In genomic region chr12:108318499-108318898, GRCm38 (mm10) we compare ENCODE assay signal across 8 mouse cellular contexts. TPM values are rescaled to one million over a fixed set of nuclear protein-coding genes. Genes with fewer than 3 reads are reported as not detected.
DNase-seq lines count a peak whose midpoint lies in the region; ATAC-seq and TF ChIP-seq lines count a peak whose summit lies in the region.
"Had no signal": no experiment of that assay in that cellular context is flagged by ENCODE, and none has a peak within 500 bp of the region (broad histone marks: within the 10 kb centered on the region; RNA-seq: fewer than 3 reads in every experiment).

No protein-coding gene starts in this region.

- peak overlapping the region; percentile 23; the same call in 1 of the 2 replicates for H3K9ac ChIP-seq in kidney, embryonic 14.5 days (ENCODE audit: low read depth, low read length)
- H3K9ac ChIP-seq in embryonic facial prominence, embryonic 13.5 days: 0 out of 2 replicates have a peak overlapping the region, but pooled peaks have one; percentile 40
- H3K9ac ChIP-seq in hindbrain, embryonic 14.5 days: no peak overlapping the region
- 0 out of 2 replicates have a peak overlapping the region, but pooled peaks have one; percentile 1 for H3K9ac ChIP-seq in midbrain, embryonic 15.5 days

- H3K27me3 ChIP-seq in kidney, embryonic 14.5 days (ENCODE audit: control insufficient read depth, insufficient read depth, low read length): peaks cover 49% of the 10 kb centered on the region
- H3K27me3 ChIP-seq in embryonic facial prominence, embryonic 13.5 days: peaks cover 79% of the 10 kb centered on the region
- peaks cover 30% of the 10 kb centered on the region for H3K27me3 ChIP-seq in hindbrain, embryonic 14.5 days (ENCODE audit: control insufficient read depth, insufficient read depth, low read length)
- peaks cover 19% of the 10 kb centered on the region for H3K27me3 ChIP-seq in midbrain, embryonic 15.5 days (replicated peaks)
- peaks cover 9% of the 10 kb centered on the region; the same call in 1 of the 2 replicates for H3K27me3 ChIP-seq in thymus, adult 2 months (ENCODE audit: control insufficient read depth, insufficient read depth, low read length)

- no peaks in the 10 kb centered on the region for H3K9me3 ChIP-seq in kidney, embryonic 14.5 days (ENCODE audit: control insufficient read depth, low read length)
- H3K9me3 ChIP-seq in embryonic facial prominence, embryonic 13.5 days: no peaks in the 10 kb centered on the region
- no peaks in the 10 kb centered on the region for H3K9me3 ChIP-seq in hindbrain, embryonic 14.5 days (ENCODE audit: control insufficient read depth, low read length)
- H3K9me3 ChIP-seq in midbrain, embryonic 15.5 days: no peaks in the 10 kb centered on the region

- TF ChIP-seq POLR2A in thymus, adult 2 months (IDR thresholded peaks at IDR 0.05; ENCODE audit: control insufficient read depth, extremely low read depth, insufficient read depth, low read length, poor library complexity): no peak

- no peak overlapping the region for H3K27ac ChIP-seq in kidney, embryonic 14.5 days (ENCODE audit: low read depth, low read length)
- no peak overlapping the region for H3K27ac ChIP-seq in embryonic facial prominence, embryonic 13.5 days
- H3K27ac ChIP-seq in hindbrain, embryonic 14.5 days: no peak overlapping the region
- H3K27ac ChIP-seq in midbrain, embryonic 15.5 days: no peak overlapping the region
- no peak overlapping the region for H3K27ac ChIP-seq in thymus, adult 2 months (ENCODE audit: control insufficient read depth, insufficient read depth, low read length)

- peak overlapping the region; percentile 21; the same call in 1 of the 2 replicates for H3K4me2 ChIP-seq in kidney, embryonic 14.5 days (replicated peaks; ENCODE audit: low read depth, low read length)
- peak overlapping the region; percentile 53 for H3K4me2 ChIP-seq in embryonic facial prominence, embryonic 13.5 days
- peak overlapping the region; percentile 41 for H3K4me2 ChIP-seq in hindbrain, embryonic 14.5 days (replicated peaks)
- H3K4me2 ChIP-seq in midbrain, embryonic 15.5 days: peak overlapping the region; percentile 27

- H3K4me1 ChIP-seq in kidney, embryonic 14.5 days (ENCODE audit: control insufficient read depth, insufficient read depth, low read length): peaks cover 21% of the 10 kb centered on the region; the same call in 1 of the 2 replicates
- peaks cover 28% of the 10 kb centered on the region for H3K4me1 ChIP-seq in embryonic facial prominence, embryonic 13.5 days
- peaks cover 16% of the 10 kb centered on the region; the same call in 1 of the 2 replicates for H3K4me1 ChIP-seq in hindbrain, embryonic 14.5 days (replicated peaks; ENCODE audit: control insufficient read depth, insufficient read depth, low read length)
- peaks cover 32% of the 10 kb centered on the region for H3K4me1 ChIP-seq in midbrain, embryonic 15.5 days
- no peaks in the 10 kb centered on the region for H3K4me1 ChIP-seq in thymus, adult 2 months (replicated peaks; ENCODE audit: control insufficient read depth, insufficient read depth, low read length)

- WGBS in kidney, embryonic 14.5 days: 6% methylated on average over 35 of the region's 37 CpGs
- WGBS in embryonic facial prominence, embryonic 13.5 days: 4% methylated on average over 37 of the region's 37 CpGs
- WGBS in hindbrain, embryonic 14.5 days: 18% methylated on average over 37 of the region's 37 CpGs
- WGBS in midbrain, embryonic 15.5 days: 23% methylated on average over 37 of the region's 37 CpGs
- WGBS in thymus, adult 2 months: 15% methylated on average over 37 of the region's 37 CpGs

- DNase-seq in kidney, postnatal 36 days: no peak
- no peak for DNase-seq in hindbrain, embryonic 14.5 days (ENCODE audit: low spot score)
- no peak for DNase-seq in thymus, adult 2 months
- no peak for DNase-seq in testis, postnatal 10 days (ENCODE audit: low spot score)

- no peak for TF ChIP-seq CTCF in thymus, adult 2 months (IDR thresholded peaks at IDR 0.05; ENCODE audit: borderline replicate concordance, control insufficient read depth, extremely low read depth, insufficient read depth, low read length, poor library complexity)

- H3K4me3 ChIP-seq in kidney, embryonic 14.5 days (ENCODE audit: low read length): peak overlapping the region; percentile 18
- peak overlapping the region; percentile 24 for H3K4me3 ChIP-seq in embryonic facial prominence, embryonic 13.5 days
- H3K4me3 ChIP-seq in hindbrain, embryonic 14.5 days (replicated peaks; ENCODE audit: low read length): peak overlapping the region; percentile 12; the same call in 1 of the 2 replicates
- 0 out of 2 replicates have a peak overlapping the region, but pooled peaks have one; percentile 8 for H3K4me3 ChIP-seq in midbrain, embryonic 15.5 days
- no peak overlapping the region for H3K4me3 ChIP-seq in thymus, adult 2 months (ENCODE audit: control insufficient read depth, insufficient read depth, low read length)

- H3K36me3 ChIP-seq in kidney, embryonic 14.5 days (ENCODE audit: control insufficient read depth, insufficient read depth, low read length): no peaks in the 10 kb centered on the region
- H3K36me3 ChIP-seq in embryonic facial prominence, embryonic 13.5 days: no peaks in the 10 kb centered on the region
- no peaks in the 10 kb centered on the region for H3K36me3 ChIP-seq in hindbrain, embryonic 14.5 days (replicated peaks; ENCODE audit: control insufficient read depth, insufficient read depth)
- no peaks in the 10 kb centered on the region for H3K36me3 ChIP-seq in midbrain, embryonic 15.5 days (replicated peaks)
- H3K36me3 ChIP-seq in thymus, adult 2 months (ENCODE audit: control insufficient read depth, insufficient read depth, low read length): no peaks in the 10 kb centered on the region

- ATAC-seq in kidney, embryonic 14.5 days (ENCODE audit: low FRiP score, low TSS enrichment): 0 out of 2 replicates have a peak, but pooled peaks have one; percentile 24
- no peak for ATAC-seq in embryonic facial prominence, embryonic 13.5 days (ENCODE audit: insufficient number of reproducible peaks, insufficient read depth, low FRiP score, low TSS enrichment, low read depth)
- no peak for ATAC-seq in hindbrain, embryonic 14.5 days (ENCODE audit: low FRiP score)
- no peak for ATAC-seq in midbrain, embryonic 15.5 days (replicated peaks)
- ATAC-seq: lung, postnatal 0 days had no signal

RNA-seq across cellular contexts. Expression of gene Hhipl1, which starts 12.4 kb away (rescaled TPM):
- 0.27 and 0.61 TPM in 2 replicates for polyA plus RNA-seq in kidney, embryonic 14.5 days (2014; fragmentation: Nextera tagmentation; extraction: Ambion mirVana)
- 0.44 and 0.69 TPM in 2 replicates for polyA plus RNA-seq in embryonic facial prominence, embryonic 13.5 days (2015; fragmentation: Nextera tagmentation; extraction: Ambion mirVana)
- 1.8 and 1.9 TPM in 2 replicates for polyA plus RNA-seq in hindbrain, embryonic 14.5 days (2014; fragmentation: Nextera tagmentation; extraction: Ambion mirVana)
- polyA plus RNA-seq in midbrain, embryonic 15.5 days (2015; fragmentation: Nextera tagmentation; extraction: Ambion mirVana): 2.7 and 2.8 TPM in 2 replicates
- polyA plus RNA-seq in thymus, adult 2 months (2012; rRNA removed): 0.33 and 0.54 TPM in 2 replicates

RNA-seq across cellular contexts. Expression of gene Cyp46a1, which starts 15.7 kb away (rescaled TPM):
- polyA plus RNA-seq in kidney, embryonic 14.5 days (2014; fragmentation: Nextera tagmentation; extraction: Ambion mirVana): 4.7 and 5.8 TPM in 2 replicates
- polyA plus RNA-seq in embryonic facial prominence, embryonic 13.5 days (2015; fragmentation: Nextera tagmentation; extraction: Ambion mirVana): 8.0 and 9.1 TPM in 2 replicates
- polyA plus RNA-seq in hindbrain, embryonic 14.5 days (2014; fragmentation: Nextera tagmentation; extraction: Ambion mirVana): 22.7 and 23.5 TPM in 2 replicates
- polyA plus RNA-seq in midbrain, embryonic 15.5 days (2015; fragmentation: Nextera tagmentation; extraction: Ambion mirVana): 23.6 and 24.9 TPM in 2 replicates
- 0.50 and 0.69 TPM in 2 replicates for polyA plus RNA-seq in thymus, adult 2 months (2012; rRNA removed)

RNA-seq across cellular contexts. Expression of gene Ccdc85c, which starts 43.3 kb away (rescaled TPM):
- polyA plus RNA-seq in kidney, embryonic 14.5 days (2014; fragmentation: Nextera tagmentation; extraction: Ambion mirVana): 9.9 and 11.0 TPM in 2 replicates
- polyA plus RNA-seq in embryonic facial prominence, embryonic 13.5 days (2015; fragmentation: Nextera tagmentation; extraction: Ambion mirVana): 6.3 and 6.6 TPM in 2 replicates
- 13.9 and 16.5 TPM in 2 replicates for polyA plus RNA-seq in hindbrain, embryonic 14.5 days (2014; fragmentation: Nextera tagmentation; extraction: Ambion mirVana)
- polyA plus RNA-seq in midbrain, embryonic 15.5 days (2015; fragmentation: Nextera tagmentation; extraction: Ambion mirVana): 15.3 and 15.8 TPM in 2 replicates
- 26.1 and 35.2 TPM in 2 replicates for polyA plus RNA-seq in thymus, adult 2 months (2012; rRNA removed)

RNA-seq across cellular contexts. Expression of gene Eml1, which starts 52.3 kb away (rescaled TPM):
- 31.3 and 56.5 TPM in 2 replicates for polyA plus RNA-seq in kidney, embryonic 14.5 days (2014; fragmentation: Nextera tagmentation; extraction: Ambion mirVana)
- polyA plus RNA-seq in embryonic facial prominence, embryonic 13.5 days (2015; fragmentation: Nextera tagmentation; extraction: Ambion mirVana): 45.3 and 46.3 TPM in 2 replicates
- polyA plus RNA-seq in hindbrain, embryonic 14.5 days (2014; fragmentation: Nextera tagmentation; extraction: Ambion mirVana): 55.1 and 61.8 TPM in 2 replicates
- 52.9 and 61.3 TPM in 2 replicates for polyA plus RNA-seq in midbrain, embryonic 15.5 days (2015; fragmentation: Nextera tagmentation; extraction: Ambion mirVana)
- polyA plus RNA-seq in thymus, adult 2 months (2012; rRNA removed): 4.9 and 6.4 TPM in 2 replicates
